Mouse (Mus musculus) macrophage (primary cell): Measurements from ENCODE around the gene Kcnq1. TPM values are rescaled to one million over a fixed set of nuclear protein-coding genes. Genes with fewer than 3 reads are reported as not detected.

ENCODE experiments used
- H3K27ac ChIP-seq: fragments of 350-480 bp; formaldehyde crosslinking; 2 replicates; pipeline ENCODE4 v1.9.0; 2021
- H3K36me3 ChIP-seq: fragments of 350-480 bp; formaldehyde crosslinking; 2 replicates; pipeline ENCODE4 v1.9.0; 2021; ENCODE audit errors: inconsistent target
- H3K4me3 ChIP-seq: fragments of 350-480 bp; formaldehyde crosslinking; 2 replicates; pipeline ENCODE4 v1.9.0; 2021; ENCODE audit errors: inconsistent target
- H3K79me2 ChIP-seq: fragments of 350-480 bp; formaldehyde crosslinking; 2 replicates; pipeline ENCODE4 v1.9.0; 2021; ENCODE audit errors: inconsistent target
- WGBS: methylation state at CpG from one replicate; pipeline ENCODE4 v1.1.7; 2026; ENCODE audit warnings: inconsistent platforms; ENCODE audit not compliant: missing documents; 5-methylcytosine and 5-hydroxymethylcytosine counted together
- polyA plus RNA-seq: library from polyadenylated mRNA; stranded (reverse); fragments of 250-400 nt; gene quantifications from 3 replicates; pipeline ENCODE4 v1.2.4, GENCODE M21; 2018; ENCODE audit warnings: inconsistent platforms

The Kcnq1 gene
- polyA plus RNA-seq, 1 experiment from 2014 or later = 0.07 TPM

GRCm38 (mm10) chr7:143070506-143071070, 35.6 kb upstream of the Kcnq1 start:
- H3K36me3 ChIP-seq = peaks cover 8% of the 10 kb centered on the region; the same call in 1 of the 2 replicates
- H3K27ac ChIP-seq = no peak overlapping the region
- peaks cover 14% of the 10 kb centered on the region for H3K79me2 ChIP-seq
- WGBS = 93% methylated on average over 10 of the region's 10 CpGs
- H3K4me3 ChIP-seq = peak overlapping the region; percentile 78

DNA sequence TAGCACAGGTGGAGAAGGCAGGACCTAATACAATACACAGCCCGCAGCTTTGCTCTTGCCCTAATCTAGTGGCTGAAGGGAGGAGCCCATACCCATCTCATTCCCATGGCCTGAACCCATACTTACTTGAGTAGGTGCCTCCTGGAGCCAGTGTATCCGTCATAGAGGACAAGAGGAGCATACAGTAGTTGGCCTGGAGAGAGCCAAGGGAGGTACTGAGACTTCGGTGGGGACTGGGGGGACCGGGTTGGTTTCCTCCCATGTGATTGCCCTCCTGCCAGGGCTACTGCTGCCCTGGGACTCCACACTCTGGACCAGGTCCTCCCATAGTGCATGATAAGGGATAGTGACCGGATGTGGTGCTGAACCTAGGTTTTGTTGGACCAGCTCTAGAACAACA, 33.6 kb upstream of the Kcnq1 start:
- no peak overlapping the region for H3K27ac ChIP-seq
- 94% methylated on average over 5 of the region's 5 CpGs for WGBS
- no peaks in the 10 kb centered on the region for H3K36me3 ChIP-seq
- H3K79me2 ChIP-seq = peaks cover 14% of the 10 kb centered on the region
- no peak overlapping the region for H3K4me3 ChIP-seq

GRCm38 (mm10) chr7:143073086-143073485, 33.1 kb upstream of the Kcnq1 start:
- no peak overlapping the region for H3K27ac ChIP-seq
- H3K36me3 ChIP-seq = no peaks in the 10 kb centered on the region
- H3K4me3 ChIP-seq = no peak overlapping the region
- WGBS = 8% methylated on average over 1 of the region's 1 CpGs
- peaks cover 14% of the 10 kb centered on the region for H3K79me2 ChIP-seq

DNA sequence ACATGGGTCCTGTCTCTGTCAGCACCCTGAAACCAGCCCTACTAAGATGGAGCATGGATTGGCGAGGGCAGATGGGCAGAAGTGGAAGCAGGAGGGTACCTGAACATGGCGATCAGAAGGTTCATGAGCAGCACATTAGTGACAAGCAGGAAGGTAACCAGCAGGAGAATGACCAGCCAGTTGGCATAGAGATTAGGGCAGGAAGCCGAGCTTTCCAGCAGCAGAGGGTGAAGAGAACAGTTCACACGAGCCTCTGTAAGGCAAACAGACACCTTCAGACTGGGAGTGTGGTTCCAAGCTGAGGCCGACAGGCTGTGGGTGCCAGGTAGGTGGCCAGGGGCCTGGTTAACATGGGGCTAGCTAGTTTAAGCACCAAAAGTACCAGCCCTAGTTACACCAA, 30.8 kb upstream of the Kcnq1 start:
- Histone ChIP-seq H3K79me2 (peaks cover 5% of the 10 kb centered on the region), H3K36me3 (no peaks in the 10 kb centered on the region), H3K4me3 (no peak overlapping the region), H3K27ac (no peak overlapping the region)
- WGBS = 92% methylated on average over 5 of the region's 5 CpGs

GRCm38 (mm10) chr7:143077351-143077750, 28.8 kb upstream of the Kcnq1 start:
- 97% methylated on average over 2 of the region's 2 CpGs for WGBS

DNA sequence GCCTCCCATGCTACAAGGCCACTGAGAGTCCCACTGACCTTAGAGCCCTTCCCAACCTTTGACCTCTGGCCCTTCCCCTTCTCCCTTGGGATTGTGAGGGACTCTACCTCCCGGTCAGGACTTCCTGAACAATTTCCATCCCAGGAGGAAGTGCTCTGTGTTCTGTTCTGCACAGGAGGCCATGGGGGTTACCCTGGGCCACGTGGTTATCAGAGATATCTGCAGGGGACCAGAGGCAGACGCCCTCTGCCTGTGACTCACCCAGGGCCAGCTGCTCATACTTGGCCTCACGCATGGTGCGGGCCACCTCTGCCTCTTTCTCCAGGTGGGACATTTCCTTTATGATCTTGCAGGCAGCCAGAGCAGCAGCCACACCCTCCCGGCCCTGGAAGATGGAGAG, 24.1 kb upstream of the Kcnq1 start:
- 73% methylated on average over 6 of the region's 6 CpGs for WGBS
- H3K27ac ChIP-seq = no peak overlapping the region
- no peaks in the 10 kb centered on the region for H3K79me2 ChIP-seq

More at GRCm38 (mm10) chr7:143077351-143077750, 28.8 kb upstream of the Kcnq1 start:
- no peaks in the 10 kb centered on the region for H3K79me2 ChIP-seq
- H3K27ac ChIP-seq = no peak overlapping the region
- no peak overlapping the region for H3K4me3 ChIP-seq
- H3K36me3 ChIP-seq = no peaks in the 10 kb centered on the region

GRCm38 (mm10) chr7:143083708-143084107, 22.5 kb upstream of the Kcnq1 start:
- no peaks in the 10 kb centered on the region for H3K36me3 ChIP-seq
- WGBS = 87% methylated on average over 2 of the region's 2 CpGs

More for the DNA sequence above, 24.1 kb upstream of the Kcnq1 start:
- Histone ChIP-seq H3K36me3 (no peaks in the 10 kb centered on the region), H3K4me3 (no peak overlapping the region)

GRCm38 (mm10) chr7:143086366-143086765, 19.8 kb upstream of the Kcnq1 start:
- WGBS = 58% methylated on average over 2 of the region's 2 CpGs
- Histone ChIP-seq H3K4me3 (no peak overlapping the region), H3K27ac (no peak overlapping the region), H3K79me2 (no peaks in the 10 kb centered on the region), H3K36me3 (no peaks in the 10 kb centered on the region)

More at GRCm38 (mm10) chr7:143083708-143084107, 22.5 kb upstream of the Kcnq1 start:
- no peaks in the 10 kb centered on the region for H3K79me2 ChIP-seq
- no peak overlapping the region for H3K27ac ChIP-seq
- no peak overlapping the region for H3K4me3 ChIP-seq

DNA sequence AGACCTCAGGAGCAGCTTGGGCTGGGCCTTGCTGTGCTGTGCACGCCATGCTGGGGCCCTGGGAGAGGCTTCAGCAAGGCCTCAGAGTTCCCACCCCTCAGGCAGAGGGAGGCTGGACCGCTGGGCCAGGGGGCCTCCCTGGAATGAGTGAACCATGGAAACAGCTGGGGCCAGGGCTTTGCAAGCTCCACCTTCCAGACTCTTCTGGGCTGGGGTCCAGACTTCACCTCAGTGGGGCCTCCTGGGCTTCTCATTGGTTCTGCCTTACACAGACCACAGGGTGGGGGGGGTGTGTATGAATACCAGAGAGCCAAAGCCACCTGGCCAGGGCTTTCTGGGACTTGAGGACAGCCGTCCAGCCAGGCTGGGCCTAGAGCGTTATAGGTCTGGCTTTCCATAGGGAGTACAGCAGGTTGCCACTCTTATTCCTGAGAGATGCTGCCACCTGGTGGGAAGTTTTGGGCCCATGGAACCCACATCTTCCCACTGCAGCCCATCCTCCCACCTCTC, 19.0 kb upstream of the Kcnq1 start:
- WGBS = 73% methylated on average over 4 of the region's 4 CpGs
- no peak overlapping the region for H3K27ac ChIP-seq
- no peaks in the 10 kb centered on the region for H3K36me3 ChIP-seq
- H3K4me3 ChIP-seq = no peak overlapping the region
- no peaks in the 10 kb centered on the region for H3K79me2 ChIP-seq

GRCm38 (mm10) chr7:143093847-143094246, 12.3 kb upstream of the Kcnq1 start:
- Histone ChIP-seq H3K36me3 (no peaks in the 10 kb centered on the region), H3K4me3 (no peak overlapping the region), H3K79me2 (no peaks in the 10 kb centered on the region), H3K27ac (no peak overlapping the region)
- 92% methylated on average over 3 of the region's 3 CpGs for WGBS

- no peaks in the 10 kb centered on the region for H3K36me3 ChIP-seq
- H3K4me3 ChIP-seq = no peak within 1 kb of the TSS
- H3K27ac ChIP-seq = no peak within 1 kb of the TSS
- H3K79me2 ChIP-seq = no peaks in the 10 kb centered on the region
- WGBS = 64% methylated on average over 10 of the region's 10 CpGs
Measured at GRCm38 (mm10) chr7:143094592-143095553, 11.3 kb upstream of the Kcnq1 start, which contains the start of gene Trpm5. Gene Trpm5 (minus strand): TSS chr7:143094642.

GRCm38 (mm10) chr7:143095554-143095907, 10.6 kb upstream of the Kcnq1 start:
- no peak overlapping the region for H3K27ac ChIP-seq
- 11% methylated on average over 1 of the region's 1 CpGs for WGBS
- no peaks in the 10 kb centered on the region for H3K79me2 ChIP-seq
- H3K4me3 ChIP-seq = no peak overlapping the region
- H3K36me3 ChIP-seq = no peaks in the 10 kb centered on the region

- H3K27ac ChIP-seq = no peak overlapping the region
- WGBS = 8% methylated on average over 4 of the region's 4 CpGs
- H3K4me3 ChIP-seq = no peak overlapping the region
- no peaks in the 10 kb centered on the region for H3K79me2 ChIP-seq
- H3K36me3 ChIP-seq = no peaks in the 10 kb centered on the region
Measured at GRCm38 (mm10) chr7:143100759-143101158, 5.4 kb upstream of the Kcnq1 start.

GRCm38 (mm10) chr7:143105258-143105897, 784 bp upstream of the Kcnq1 start:
- no peaks in the 10 kb centered on the region for H3K79me2 ChIP-seq
- H3K4me3 ChIP-seq = no peak overlapping the region
- 63% methylated on average over 11 of the region's 11 CpGs for WGBS
- no peaks in the 10 kb centered on the region for H3K36me3 ChIP-seq
- no peak overlapping the region for H3K27ac ChIP-seq
